Mouse (Mus musculus) urinary bladder, postnatal 4 days (tissue): Measurements from ENCODE around the gene Smpdl3b.

Experiments used
- DNase-seq, 2 experiments: peaks; one replicate each; pipeline ENCODE4 v3.0.0; 2021 to 2022; ENCODE audit warnings: low spot score in 2 of 2

The Smpdl3b gene

DNA sequence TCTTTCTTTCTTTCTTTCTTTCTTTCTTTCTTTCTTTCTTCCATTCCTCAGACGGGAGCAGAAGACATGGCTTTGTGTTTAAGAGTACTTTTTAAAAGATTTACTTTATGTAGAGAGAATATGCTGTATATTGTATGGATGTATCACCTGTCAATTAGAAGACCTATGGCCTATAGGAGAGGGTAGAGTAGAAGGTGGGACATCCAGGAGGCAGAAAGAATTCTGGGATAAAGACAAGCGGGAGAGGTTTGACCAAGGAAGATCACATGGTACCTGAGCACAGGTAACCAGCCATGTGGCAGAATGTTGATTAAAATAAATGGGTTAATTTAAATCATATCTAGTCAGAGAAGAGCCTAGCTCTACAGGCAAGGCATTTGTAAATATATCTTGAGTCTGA lies 22.3 kb downstream of the Smpdl3b start:
- DNase-seq = no peak

GRCm38 (mm10) chr4:132733071-132733770 lies 23.8 kb downstream of the Smpdl3b start:
- no peak for DNase-seq

GRCm38 (mm10) chr4:132732148-132732684 lies 24.8 kb downstream of the Smpdl3b start, which contains the start of gene Xkr8:
Gene Xkr8 (minus strand): TSS chr4:132732546.
- DNase-seq = peak; percentile 87 to 92

- DNase-seq = no peak
Measured at GRCm38 (mm10) chr4:132731616-132732015, 25.4 kb downstream of the Smpdl3b start.

DNA sequence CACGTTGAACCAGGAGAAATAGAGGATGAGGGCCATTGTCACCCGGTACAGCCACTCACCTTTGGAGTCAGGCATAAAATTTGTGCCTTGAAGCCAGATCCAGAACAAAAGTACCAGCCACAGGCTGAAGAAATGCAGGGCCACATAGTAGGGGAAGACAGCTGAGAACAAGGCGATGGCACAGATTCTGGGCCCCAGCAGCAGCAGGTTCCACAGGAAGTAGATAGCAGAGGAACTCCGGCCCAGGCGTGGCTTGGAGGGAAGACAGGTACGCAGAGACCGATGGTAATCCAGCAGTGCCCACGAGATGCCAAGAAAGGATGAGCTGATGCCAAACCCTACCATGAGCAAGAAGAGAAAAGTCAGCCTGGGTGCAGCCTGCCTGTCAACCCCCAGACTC lies 28.8 kb downstream of the Smpdl3b start:
- DNase-seq = no peak

DNA sequence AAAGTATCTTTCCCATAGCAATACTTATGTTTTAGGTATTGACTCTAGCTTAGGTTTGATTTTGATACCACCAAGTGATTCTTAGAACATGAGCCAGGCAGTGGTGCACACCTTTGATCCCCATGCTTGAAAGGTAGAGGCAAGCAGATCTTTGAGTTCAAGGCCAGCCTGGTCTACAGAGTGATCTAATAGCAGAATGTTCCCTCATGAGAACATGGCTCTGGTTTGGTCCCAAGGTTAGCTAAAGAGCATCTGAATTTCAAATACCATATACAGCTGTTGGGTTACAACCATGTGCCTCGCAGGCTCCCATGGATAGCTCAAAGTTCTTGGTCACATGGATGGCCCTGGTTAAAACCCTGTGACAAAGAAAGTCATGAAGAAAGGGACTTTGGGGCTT lies 38.8 kb downstream of the Smpdl3b start:
- no peak for DNase-seq

GRCm38 (mm10) chr4:132713181-132713580 lies 43.9 kb downstream of the Smpdl3b start:
- DNase-seq = no peak

DNA sequence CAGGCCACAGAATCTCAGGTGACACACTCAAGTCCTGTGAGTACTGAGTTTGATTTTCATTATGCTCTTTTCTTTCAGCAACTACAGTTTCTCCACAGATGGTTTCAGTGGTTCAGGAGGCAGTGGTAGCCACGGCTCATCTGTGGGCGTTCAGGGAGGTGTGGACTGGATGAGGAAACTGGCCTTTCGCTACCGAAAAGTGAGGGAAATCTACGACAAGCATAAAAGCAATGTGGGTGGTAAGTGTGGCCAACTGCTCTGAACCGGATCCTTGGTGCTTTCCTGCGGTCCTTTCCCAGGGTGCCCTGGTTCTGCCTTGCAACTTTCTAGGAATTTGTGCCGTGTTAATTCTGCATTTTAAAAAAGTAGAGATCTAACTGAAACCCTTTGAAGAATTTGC lies 50.2 kb downstream of the Smpdl3b start:
- DNase-seq = no peak

GRCm38 (mm10) chr4:132702076-132702475 lies 55.0 kb downstream of the Smpdl3b start:
- no peak for DNase-seq

GRCm38 (mm10) chr4:132693366-132693765 lies 63.7 kb downstream of the Smpdl3b start:
- no peak for DNase-seq

DNA sequence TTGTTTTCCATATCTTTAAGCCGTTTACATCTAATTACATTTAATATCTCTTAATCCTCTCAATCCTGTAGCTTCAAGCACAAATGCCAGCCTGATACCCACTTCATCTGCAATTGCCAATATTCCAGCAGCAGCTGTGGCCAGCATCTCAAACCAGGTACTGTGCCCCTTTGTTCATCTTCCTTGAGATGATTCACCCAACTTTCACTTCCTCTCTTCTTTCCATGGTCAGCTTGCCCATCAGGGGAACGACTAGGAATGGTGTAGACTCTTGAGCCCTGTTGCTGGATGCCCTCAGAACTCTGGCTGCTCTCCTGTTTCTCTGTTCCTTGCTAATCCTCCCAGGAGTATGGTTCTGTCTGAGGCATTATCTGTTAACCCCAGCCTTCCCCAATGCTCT lies 67.4 kb downstream of the Smpdl3b start:
- no peak for DNase-seq
